Mouse (Mus musculus) inflammation-experienced regulatory T-cells, adult 6 months (primary cell): ENCODE data around the gene Cbx4. TPM values are rescaled to one million over a fixed set of nuclear protein-coding genes. Genes with fewer than 3 reads are reported as not detected.
A peak's percentile ranks its signal among the peaks of the same experiment; 100 is the strongest.

ENCODE experiments used
- ATAC-seq: one replicate; pipeline ENCODE4 v1.8.0; 2017
- polyA plus RNA-seq, 3 experiments: library from polyadenylated mRNA; unstranded; fragments of 100-300 nt; shearing (Covaris generic); gene quantifications; one replicate each; pipeline ENCODE4 v1.2.1; 2017

Gene Cbx4
- 1 to 10 TPM; 2.0 to 3.6 (median 2.3) TPM for polyA plus RNA-seq

- peak; percentile 72 for ATAC-seq
Measured at GRCm38 (mm10) chr11:119086144-119086971, at the start of gene Cbx4. Cbx4 (minus strand) TSS chr11:119086221.

- ATAC-seq, result peak; percentile 38
Measured at GRCm38 (mm10) chr11:119134586-119134985, 48.6 kb upstream of the Cbx4 start.

- ATAC-seq, result peak; percentile 89
Measured at GRCm38 (mm10) chr11:119133437-119134221, 47.6 kb upstream of the Cbx4 start.

GRCm38 (mm10) chr11:119132198-119133035 is 46.4 kb upstream of the Cbx4 start:
- no peak for ATAC-seq

- no peak for ATAC-seq
Measured at GRCm38 (mm10) chr11:119130081-119130765, 44.2 kb upstream of the Cbx4 start.

- ATAC-seq, result no peak
Measured at GRCm38 (mm10) chr11:119129281-119130058, 43.4 kb upstream of the Cbx4 start.

- no peak for ATAC-seq
Measured at GRCm38 (mm10) chr11:119128668-119129280, 42.8 kb upstream of the Cbx4 start.

GRCm38 (mm10) chr11:119127686-119128473 is 41.9 kb upstream of the Cbx4 start:
- peak; percentile 48 for ATAC-seq

GRCm38 (mm10) chr11:119127147-119127546 is 41.1 kb upstream of the Cbx4 start:
- ATAC-seq, result no peak

GRCm38 (mm10) chr11:119125929-119126861 is 40.2 kb upstream of the Cbx4 start:
- no peak for ATAC-seq

- no peak for ATAC-seq
Measured at GRCm38 (mm10) chr11:119124536-119124935, 38.5 kb upstream of the Cbx4 start.

GRCm38 (mm10) chr11:119123522-119124319 is 37.7 kb upstream of the Cbx4 start:
- ATAC-seq, result no peak

- no peak for ATAC-seq
Measured at GRCm38 (mm10) chr11:119122396-119122795, 36.4 kb upstream of the Cbx4 start.

- no peak for ATAC-seq
Measured at GRCm38 (mm10) chr11:119118905-119119304, 32.9 kb upstream of the Cbx4 start.

- ATAC-seq, result no peak
Measured at GRCm38 (mm10) chr11:119117945-119118344, 31.9 kb upstream of the Cbx4 start.

GRCm38 (mm10) chr11:119116992-119117391 is 31.0 kb upstream of the Cbx4 start:
- no peak for ATAC-seq

- no peak for ATAC-seq
Measured at GRCm38 (mm10) chr11:119112721-119113120, 26.7 kb upstream of the Cbx4 start.

- ATAC-seq, result no peak
Measured at GRCm38 (mm10) chr11:119111345-119111744, 25.3 kb upstream of the Cbx4 start.
